Mouse (Mus musculus) adrenal gland, adult 18-20 months (tissue): ENCODE data around the gene Car5a. TPM values are rescaled to one million over a fixed set of nuclear protein-coding genes. Genes with fewer than 3 reads are reported as not detected.

Source experiments
- DNase-seq, 2 experiments: peaks; one replicate each; pipeline ENCODE4 v3.0.0; 2021 to 2022; ENCODE audit warnings: low spot score in 2 of 2
- microRNA-seq, 2 experiments: library from miRNA; unstranded; fragments of <30 nt; microRNA quantifications; one replicate each; pipeline ENCODE4 v1.2.0; 2021; ENCODE audit warnings: borderline number of aligned reads in 2 of 2
- total RNA-seq, 2 experiments: library from RNA; stranded (reverse); gene quantifications; 1 replicate in 1 of 2; 2 replicates in 1 of 2; pipeline ENCODE4 v1.2.3; 2021

The Car5a gene
- total RNA-seq, 2 experiments from 2014 or later = not detected

- no peak for DNase-seq
Measured at GRCm38 (mm10) chr8:121885433-121885832, 59.3 kb downstream of the Car5a start.

- DNase-seq = no peak
Measured at GRCm38 (mm10) chr8:121885001-121885400, 59.7 kb downstream of the Car5a start.

GRCm38 (mm10) chr8:121884181-121884580 lies 60.5 kb downstream of the Car5a start:
- DNase-seq = no peak

- no peak for DNase-seq
Measured at GRCm38 (mm10) chr8:121881921-121882320, 62.8 kb downstream of the Car5a start.

GRCm38 (mm10) chr8:121880818-121881217 lies 63.9 kb downstream of the Car5a start:
- DNase-seq = no peak

GRCm38 (mm10) chr8:121879712-121880111 lies 65.0 kb downstream of the Car5a start:
- no peak for DNase-seq

- no peak for DNase-seq
Measured at GRCm38 (mm10) chr8:121877828-121878480, 66.8 kb downstream of the Car5a start.

GRCm38 (mm10) chr8:121877212-121877611 lies 67.5 kb downstream of the Car5a start:
- DNase-seq = no peak

- no peak for DNase-seq
Measured at GRCm38 (mm10) chr8:121875517-121875916, 69.2 kb downstream of the Car5a start.

GRCm38 (mm10) chr8:121875045-121875444 lies 69.7 kb downstream of the Car5a start:
- DNase-seq = no peak

- peak; percentile 48 to 50 for DNase-seq
Measured at GRCm38 (mm10) chr8:121874031-121874430, 70.7 kb downstream of the Car5a start.

- DNase-seq = peak in 1 of 2 experiments; percentile 23
Measured at GRCm38 (mm10) chr8:121871833-121872440, 72.8 kb downstream of the Car5a start.

- DNase-seq = no peak
Measured at GRCm38 (mm10) chr8:121870190-121870589, 74.5 kb downstream of the Car5a start.

GRCm38 (mm10) chr8:121868896-121869295 lies 75.8 kb downstream of the Car5a start:
- no peak for DNase-seq

GRCm38 (mm10) chr8:121868196-121868595 lies 76.5 kb downstream of the Car5a start:
- DNase-seq = peak in 1 of 2 experiments; percentile 43

Small RNAs within 50 kb of the gene (microRNA-seq; reads per million reads assigned to microRNA genes)
- gene Mir7237 = 0 reads per million in 2 experiments

Other genes with a start within 250 kb of the Car5a start
- 1 to 10 TPM; 2.3 to 3.3 TPM for gene Jph3, start 215.3 kb downstream of the Car5a start, total RNA-seq
- 10 to 100 TPM; 23.1 to 26.5 TPM for gene Klhdc4, start 115.3 kb downstream of the Car5a start, total RNA-seq
- gene Slc7a5, start 37.2 kb downstream of the Car5a start, total RNA-seq = 10 to 100 TPM; 35.3 to 48.3 TPM
- gene Banp, start 4.8 kb upstream of the Car5a start, total RNA-seq = 10 to 100 TPM; 44.8 to 48.9 TPM